Comparison of ENCODE assay signal across 15 mouse cellular contexts in genomic region chr15:93144899-93145298, GRCm38 (mm10).
"Had no signal": no experiment of that assay in that cellular context is flagged by ENCODE, and none has a peak within 500 bp of the region (broad histone marks: within the 10 kb centered on the region; RNA-seq: fewer than 3 reads in every experiment).

No protein-coding gene starts in this region.

- H3K9me3 ChIP-seq: neural tube, embryonic 15.5 days; stomach, embryonic 15.5 days had no signal

- H3K27me3 ChIP-seq: neural tube, embryonic 15.5 days; stomach, embryonic 15.5 days had no signal

- H3K9ac ChIP-seq: neural tube, embryonic 15.5 days; stomach, embryonic 15.5 days had no signal

- DNase-seq: retina, postnatal 1 day; right cerebral cortex, adult 18-20 months; right cerebral cortex, postnatal 14 days; right cerebral cortex, postnatal 25 days; right cerebral cortex, postnatal 4 days; spleen, adult 18-20 months; thymus, adult 18-20 months; thymus, adult 2 months; thymus, postnatal 14 days; thymus, postnatal 25 days; thymus, postnatal 36 days; thymus, postnatal 4 days had no signal

- H3K27ac ChIP-seq: neural tube, embryonic 15.5 days; stomach, embryonic 15.5 days; stomach, postnatal 0 days had no signal

- H3K4me2 ChIP-seq: neural tube, embryonic 15.5 days; stomach, embryonic 15.5 days had no signal

- H3K4me1 ChIP-seq: neural tube, embryonic 15.5 days; stomach, embryonic 15.5 days had no signal

- H3K36me3 ChIP-seq: neural tube, embryonic 15.5 days; stomach, embryonic 15.5 days had no signal

- H3K4me3 ChIP-seq: neural tube, embryonic 15.5 days; stomach, embryonic 15.5 days had no signal
